Mouse (Mus musculus) forebrain, postnatal 0 days (tissue): Measurements from ENCODE around the gene Lrguk. TPM values are rescaled to one million over a fixed set of nuclear protein-coding genes. Genes with fewer than 3 reads are reported as not detected.
A peak's percentile ranks its signal among the peaks of the same experiment; 100 is the strongest.

Source experiments
- ATAC-seq: fragments of 200-750 bp; cut with Nextera tagmentation; 2 replicates; pipeline ENCODE4 v1.8.0; 2017; ENCODE audit warnings: mild to moderate bottlenecking, moderate library complexity
- DNase-seq: peaks from one replicate; pipeline ENCODE4 v3.0.0-alpha.2; 2015
- H3K27ac ChIP-seq: fragments of 300-500 bp; sonication (generic); 2 replicates; pipeline ENCODE4 v1.5.1; 2014; ENCODE audit warnings: low read depth, mild to moderate bottlenecking, antibody characterized with exemption, low read length, moderate library complexity, mixed read lengths
- H3K27me3 ChIP-seq: fragments of 300-500 bp; sonication (generic); 2 replicates; pipeline ENCODE4 v1.6.1; 2014; ENCODE audit warnings: mild to moderate bottlenecking, low read length, mixed read lengths; ENCODE audit not compliant: insufficient read depth
- H3K36me3 ChIP-seq: fragments of 300-500 bp; sonication (generic); 2 replicates; pipeline ENCODE4 v1.6.1; 2014; ENCODE audit warnings: mild to moderate bottlenecking, moderate library complexity; ENCODE audit not compliant: insufficient read depth
- H3K4me1 ChIP-seq: fragments of 300-500 bp; sonication (generic); 2 replicates; pipeline ENCODE4 v1.6.1; 2014; ENCODE audit warnings: antibody characterized with exemption; ENCODE audit not compliant: insufficient read depth
- H3K4me2 ChIP-seq: fragments of 300-500 bp; sonication (generic); 2 replicates; pipeline ENCODE4 v1.6.1; 2014; ENCODE audit warnings: low read depth, mild to moderate bottlenecking, moderate library complexity
- H3K4me3 ChIP-seq: fragments of 300-500 bp; sonication (generic); 2 replicates; pipeline ENCODE4 v1.5.1; 2014; ENCODE audit warnings: low read depth, low read length, mixed read lengths
- H3K9ac ChIP-seq: fragments of 300-500 bp; sonication (generic); 2 replicates; pipeline ENCODE4 v1.6.1; 2014; ENCODE audit warnings: mild to moderate bottlenecking
- H3K9me3 ChIP-seq: fragments of 300-500 bp; sonication (generic); 2 replicates; pipeline ENCODE4 v1.6.1; 2016; ENCODE audit warnings: low read length
- CTCF ChIP-seq: sonication (generic); IDR thresholded peaks from 2 replicates; pipeline ENCODE4 v1.5.1; 2016; ENCODE audit warnings: antibody characterized with exemption, control low read depth, low read depth
- WGBS: fragments of 180-500 bp; shearing (Covaris S2); extraction: QIAGEN DNeasy Blood & Tissue Kit; methylation state at CpG from one replicate; pipeline ENCODE4 v1.1.7; 2014; 5-methylcytosine and 5-hydroxymethylcytosine counted together
- polyA plus RNA-seq: library from polyadenylated mRNA; unstranded; fragments of >200 nt; fragmentation: Nextera tagmentation; extraction: Ambion mirVana; gene quantifications from 2 replicates; pipeline ENCODE4 v1.2.1, GENCODE M21; 2015
- total RNA-seq: library from RNA; depleted of rRNA; stranded (reverse); fragments of >200 nt; gene quantifications from 2 replicates; pipeline ENCODE4 v1.2.3, GENCODE M21; 2014

Gene Lrguk
- total and polyA plus RNA-seq, 2 experiments from 2014 or later: 1.7 to 2.8 TPM

DNA sequence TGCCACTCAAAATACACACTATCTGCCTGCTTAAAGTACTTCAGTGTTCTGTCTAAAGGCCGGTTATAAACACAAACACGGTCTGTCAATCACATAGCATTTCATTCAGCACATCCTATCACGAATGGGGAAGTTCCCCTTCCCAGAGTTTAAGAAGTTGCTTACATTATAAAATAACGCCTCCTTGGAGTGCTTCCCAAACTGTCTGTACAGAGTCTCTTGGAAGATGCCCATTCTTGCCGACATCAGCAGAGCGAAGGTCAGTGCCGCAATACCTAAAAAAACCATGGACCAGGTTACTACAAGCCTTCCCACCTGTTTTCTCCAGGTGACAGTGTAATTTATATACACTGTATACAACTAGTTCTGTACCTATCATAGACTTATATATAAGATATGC, 132.3 kb downstream of the Lrguk start:
- Histone ChIP-seq H3K27me3 (no peaks in the 10 kb centered on the region), H3K27ac (no peak overlapping the region), H3K36me3 (peaks cover 84% of the 10 kb centered on the region), H3K9ac (no peak overlapping the region), H3K4me3 (no peak overlapping the region), H3K4me2 (no peak overlapping the region), H3K4me1 (no peaks in the 10 kb centered on the region), H3K9me3 (no peaks in the 10 kb centered on the region)
- ATAC-seq: no peak
- 92% methylated on average over 7 of the region's 7 CpGs for WGBS
- no peak for DNase-seq
- TF ChIP-seq CTCF: no peak

GRCm38 (mm10) chr6:34162607-34163006, 133.4 kb downstream of the Lrguk start:
- no peak for TF ChIP-seq CTCF
- DNase-seq (no peak), ATAC-seq (no peak)
- H3K36me3 ChIP-seq: peaks cover 85% of the 10 kb centered on the region
- no peak overlapping the region for H3K4me2 ChIP-seq
- no peak overlapping the region for H3K27ac ChIP-seq
- no peaks in the 10 kb centered on the region for H3K4me1 ChIP-seq
- H3K27me3 ChIP-seq: no peaks in the 10 kb centered on the region
- 75% methylated on average over 2 of the region's 2 CpGs for WGBS
- no peaks in the 10 kb centered on the region for H3K9me3 ChIP-seq
- no peak overlapping the region for H3K4me3 ChIP-seq
- H3K9ac ChIP-seq: no peak overlapping the region

GRCm38 (mm10) chr6:34163014-34163413, 133.8 kb downstream of the Lrguk start:
- WGBS: 90% methylated on average over 9 of the region's 9 CpGs
- no peaks in the 10 kb centered on the region for H3K27me3 ChIP-seq
- no peak overlapping the region for H3K9ac ChIP-seq
- H3K27ac ChIP-seq: no peak overlapping the region
- TF ChIP-seq CTCF: no peak
- no peaks in the 10 kb centered on the region for H3K4me1 ChIP-seq
- no peak for DNase-seq
- peaks cover 81% of the 10 kb centered on the region for H3K36me3 ChIP-seq
- no peak overlapping the region for H3K4me2 ChIP-seq
- ATAC-seq: no peak
- no peak overlapping the region for H3K4me3 ChIP-seq
- H3K9me3 ChIP-seq: no peaks in the 10 kb centered on the region

- DNase-seq (no peak), ATAC-seq (no peak)
- no peaks in the 10 kb centered on the region for H3K9me3 ChIP-seq
- H3K36me3 ChIP-seq: peaks cover 42% of the 10 kb centered on the region
- 61% methylated on average over 3 of the region's 3 CpGs for WGBS
- no peak for TF ChIP-seq CTCF
- no peak overlapping the region for H3K9ac ChIP-seq
- H3K27me3 ChIP-seq: no peaks in the 10 kb centered on the region
- H3K4me2 ChIP-seq: no peak overlapping the region
- no peak overlapping the region for H3K4me3 ChIP-seq
- no peaks in the 10 kb centered on the region; the same call in 1 of the 2 replicates for H3K4me1 ChIP-seq
- no peak overlapping the region for H3K27ac ChIP-seq
Observed at GRCm38 (mm10) chr6:34168834-34169233, 139.6 kb downstream of the Lrguk start.

- Histone ChIP-seq H3K27me3 (no peaks in the 10 kb centered on the region), H3K9ac (no peak overlapping the region), H3K9me3 (no peaks in the 10 kb centered on the region), H3K4me3 (no peak overlapping the region), H3K4me1 (peaks cover 5% of the 10 kb centered on the region), H3K27ac (0 out of 2 replicates have a peak overlapping the region, but pooled peaks have one; percentile 21), H3K36me3 (peaks cover 29% of the 10 kb centered on the region), H3K4me2 (no peak overlapping the region)
- ATAC-seq (peak; percentile 61; the same call in 1 of the 2 replicates), DNase-seq (no peak)
- 79% methylated on average over 7 of the region's 7 CpGs for WGBS
- no peak for TF ChIP-seq CTCF
Observed at GRCm38 (mm10) chr6:34170844-34171494, 141.7 kb downstream of the Lrguk start.

- peaks cover 21% of the 10 kb centered on the region for H3K36me3 ChIP-seq
- no peaks in the 10 kb centered on the region for H3K9me3 ChIP-seq
- no peak overlapping the region for H3K4me2 ChIP-seq
- ATAC-seq (no peak), DNase-seq (no peak)
- no peaks in the 10 kb centered on the region for H3K27me3 ChIP-seq
- no peak overlapping the region for H3K9ac ChIP-seq
- H3K4me3 ChIP-seq: no peak overlapping the region
- TF ChIP-seq CTCF: no peak
- no peak overlapping the region for H3K27ac ChIP-seq
- H3K4me1 ChIP-seq: peaks cover 5% of the 10 kb centered on the region
- WGBS: 86% methylated on average over 12 of the region's 12 CpGs
Observed at GRCm38 (mm10) chr6:34171748-34172457, 142.7 kb downstream of the Lrguk start.

GRCm38 (mm10) chr6:34173251-34173650, 144.0 kb downstream of the Lrguk start:
- no peaks in the 10 kb centered on the region for H3K27me3 ChIP-seq
- DNase-seq (no peak), ATAC-seq (no peak)
- WGBS: 89% methylated on average over 12 of the region's 12 CpGs
- no peaks in the 10 kb centered on the region for H3K9me3 ChIP-seq
- TF ChIP-seq CTCF: no peak
- no peak overlapping the region for H3K4me3 ChIP-seq
- H3K27ac ChIP-seq: no peak overlapping the region
- H3K9ac ChIP-seq: no peak overlapping the region
- H3K4me2 ChIP-seq: no peak overlapping the region
- H3K4me1 ChIP-seq: peaks cover 5% of the 10 kb centered on the region
- H3K36me3 ChIP-seq: peaks cover 13% of the 10 kb centered on the region
